Mouse (Mus musculus) gastrocnemius, adult 2 months (tissue): ENCODE data around the gene Alkbh1. TPM values are rescaled to one million over a fixed set of nuclear protein-coding genes. Genes with fewer than 3 reads are reported as not detected.
A peak's percentile ranks its signal among the peaks of the same experiment; 100 is the strongest.

ENCODE experiments used
- DNase-seq: peaks from one replicate; pipeline ENCODE4 v3.0.0; 2022
- H3K27ac ChIP-seq: fragments of 200-600 bp; 2 replicates; pipeline ENCODE4 v1.8.1; 2022; ENCODE audit warnings: mild to moderate bottlenecking
- H3K4me3 ChIP-seq: fragments of 200-600 bp; 2 replicates; pipeline ENCODE4 v1.8.1; 2022; ENCODE audit warnings: mild to moderate bottlenecking, moderate library complexity
- CTCF ChIP-seq: fragments of 200-600 bp; IDR thresholded peaks from 2 replicates; pipeline ENCODE4 v1.8.1; 2022; ENCODE audit warnings: antibody characterized with exemption, mild to moderate bottlenecking, moderate library complexity
- intact Hi-C: fragments of 180-260 bp; cut with DNase I; formaldehyde crosslinking; loops from one replicate; pipeline ENCODE4 v1.15.1; 2025
- total RNA-seq, 2 experiments: library from RNA; stranded (reverse); gene quantifications; 2 replicates each; pipeline ENCODE4 v1.2.3; 2021

The Alkbh1 gene
- total RNA-seq, 2 experiments from 2014 or later: 6.4 to 8.3 TPM

DNA sequence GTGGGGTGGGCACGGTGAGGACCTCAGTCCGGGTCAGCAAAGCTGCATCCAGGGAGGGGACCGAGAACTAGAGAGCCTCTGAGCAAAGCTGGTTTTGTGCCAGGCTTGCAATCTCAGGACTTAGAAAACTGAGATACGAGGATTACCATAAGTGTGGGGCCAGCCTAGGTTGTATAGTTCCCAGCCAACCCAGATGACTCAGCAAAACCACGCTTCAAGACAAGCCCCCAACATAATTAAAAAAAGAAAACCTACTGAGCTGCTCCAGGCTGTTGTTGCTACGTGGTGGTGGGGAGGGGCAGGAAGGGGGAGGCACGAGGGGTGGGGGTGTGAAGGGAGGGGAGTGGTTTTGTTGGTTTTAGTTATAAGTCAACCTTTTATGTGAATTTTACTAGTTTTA is 32.8 kb downstream of the Alkbh1 start:
- TF ChIP-seq CTCF: no peak
- intact Hi-C loops: no loop called here
- Histone ChIP-seq H3K27ac (no peak overlapping the region), H3K4me3 (no peak overlapping the region)
- DNase-seq: no peak

DNA sequence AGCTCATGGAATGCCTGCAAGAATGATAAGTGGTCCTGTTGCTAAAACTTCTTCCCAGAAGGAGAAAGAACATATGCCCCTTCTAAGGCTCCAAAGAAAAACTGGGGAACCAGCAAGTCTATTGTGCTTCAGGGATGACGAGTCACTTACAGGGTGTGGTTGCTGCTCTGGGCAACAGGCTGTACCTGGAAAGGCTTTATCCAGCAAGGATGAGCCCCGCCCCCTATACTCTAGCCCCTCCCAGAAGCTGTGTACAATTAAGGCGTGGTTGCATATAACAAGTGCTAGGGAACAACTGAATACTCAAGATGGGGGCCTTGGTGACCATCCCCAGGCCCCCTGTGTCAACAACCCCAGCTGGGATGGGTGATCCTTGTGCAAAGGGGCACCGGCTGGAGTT is 34.7 kb downstream of the Alkbh1 start:
- DNase-seq: no peak
- Histone ChIP-seq H3K4me3 (no peak overlapping the region), H3K27ac (no peak overlapping the region)
- intact Hi-C loops: no loop called here
- no peak for TF ChIP-seq CTCF

DNA sequence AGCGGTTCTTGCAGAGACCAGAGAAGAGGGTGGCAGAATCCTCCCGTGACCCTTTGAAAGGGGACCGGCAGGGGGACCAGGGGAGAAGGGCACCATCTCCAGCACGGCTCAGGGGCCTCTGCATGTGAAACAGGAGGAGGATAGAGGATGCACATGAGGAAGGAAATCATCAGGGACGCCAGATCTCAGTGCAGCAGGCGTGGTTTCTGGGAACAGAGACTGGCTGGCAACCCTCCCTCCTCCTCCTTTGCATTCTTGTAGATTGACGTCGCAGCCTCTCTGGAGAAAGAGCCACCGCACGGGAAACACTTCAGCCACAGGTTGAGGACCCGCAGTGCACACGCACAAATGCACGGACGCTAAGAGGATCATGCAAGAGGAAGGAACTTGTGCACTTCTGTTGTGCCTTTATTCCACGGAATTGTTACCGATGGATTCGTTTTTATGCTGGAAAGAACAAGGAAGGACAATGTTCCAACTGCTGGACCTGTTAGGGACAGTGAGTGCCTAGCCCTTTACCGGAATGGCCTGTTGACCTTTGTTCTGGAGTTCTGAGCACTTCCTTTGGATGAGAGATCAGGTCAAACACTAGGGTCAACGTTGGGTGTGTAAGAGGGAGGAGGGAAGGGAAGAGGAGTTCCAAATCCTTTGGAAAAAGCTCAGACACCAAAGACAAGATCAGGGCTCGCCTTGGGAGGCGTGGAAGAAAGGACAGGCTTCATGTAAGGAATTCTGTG is 35.8 kb downstream of the Alkbh1 start:
- intact Hi-C loops: no loop called here
- peak; percentile 51 for DNase-seq
- Histone ChIP-seq H3K4me3 (peak overlapping the region; percentile 60), H3K27ac (peak overlapping the region; percentile 78)
- TF ChIP-seq CTCF: no peak

DNA sequence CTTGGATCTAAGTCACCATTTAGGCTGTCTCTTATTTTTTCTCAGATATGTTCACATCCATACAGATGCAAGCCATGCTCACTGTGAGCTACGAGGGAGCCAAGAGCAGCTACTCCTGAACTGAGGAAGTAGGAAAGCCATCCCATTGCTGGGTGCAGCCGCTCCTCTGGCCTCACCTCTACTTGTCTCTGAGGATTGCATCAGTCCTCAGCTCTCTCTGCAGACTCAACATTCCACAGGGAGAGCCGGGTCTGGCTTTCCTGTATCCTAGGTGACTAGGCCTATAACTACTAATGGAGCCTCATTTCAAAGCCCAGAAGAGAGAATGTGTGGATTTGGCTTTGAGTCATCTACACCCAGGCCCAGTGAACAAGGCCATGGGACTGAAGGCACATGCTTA is 38.1 kb downstream of the Alkbh1 start:
- Histone ChIP-seq H3K4me3 (no peak overlapping the region), H3K27ac (no peak overlapping the region)
- no peak for DNase-seq
- TF ChIP-seq CTCF: no peak
- intact Hi-C loops: no loop called here

DNA sequence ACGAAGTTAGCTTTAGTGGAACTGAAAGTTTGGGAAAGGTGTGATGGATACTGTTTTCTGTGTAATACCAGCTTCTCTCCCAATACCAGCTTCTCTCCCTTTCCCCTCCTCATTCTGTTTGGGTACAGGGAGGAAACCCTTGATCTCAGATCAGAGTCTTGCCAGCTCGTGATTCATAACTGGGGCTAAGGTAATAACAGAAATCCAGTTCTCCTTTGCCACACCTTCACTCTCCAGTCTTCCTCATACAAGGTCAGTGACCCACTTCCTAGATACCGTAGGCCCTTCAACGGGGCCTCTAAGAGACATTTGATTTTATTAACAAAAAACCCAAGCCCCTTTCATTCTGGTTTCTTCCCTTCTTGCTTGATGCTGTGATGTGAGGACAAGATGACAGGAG is 38.7 kb downstream of the Alkbh1 start:
- Histone ChIP-seq H3K27ac (no peak overlapping the region), H3K4me3 (no peak overlapping the region)
- TF ChIP-seq CTCF: no peak
- intact Hi-C loops: no loop called here
- no peak for DNase-seq

DNA sequence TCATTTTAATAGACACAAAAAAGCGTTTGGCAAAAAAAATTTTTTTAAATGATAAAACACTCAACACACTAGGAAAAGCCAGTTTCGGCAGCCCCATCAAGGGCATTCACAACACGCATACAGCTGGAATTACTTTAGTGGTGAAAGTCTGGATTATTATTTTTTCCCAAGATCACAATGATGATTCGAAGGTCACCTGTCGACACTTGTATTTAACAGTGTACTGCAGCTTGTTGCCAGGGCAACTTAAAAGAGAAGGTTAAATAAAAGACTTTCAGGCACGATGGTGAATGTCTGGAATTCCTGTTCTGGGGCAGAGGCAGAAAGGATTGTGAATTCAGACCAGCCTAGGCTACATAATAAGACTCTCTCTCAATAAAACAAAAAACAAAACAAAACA is 41.9 kb downstream of the Alkbh1 start:
- no peak for DNase-seq
- TF ChIP-seq CTCF: no peak
- intact Hi-C loops: no loop called here

DNA sequence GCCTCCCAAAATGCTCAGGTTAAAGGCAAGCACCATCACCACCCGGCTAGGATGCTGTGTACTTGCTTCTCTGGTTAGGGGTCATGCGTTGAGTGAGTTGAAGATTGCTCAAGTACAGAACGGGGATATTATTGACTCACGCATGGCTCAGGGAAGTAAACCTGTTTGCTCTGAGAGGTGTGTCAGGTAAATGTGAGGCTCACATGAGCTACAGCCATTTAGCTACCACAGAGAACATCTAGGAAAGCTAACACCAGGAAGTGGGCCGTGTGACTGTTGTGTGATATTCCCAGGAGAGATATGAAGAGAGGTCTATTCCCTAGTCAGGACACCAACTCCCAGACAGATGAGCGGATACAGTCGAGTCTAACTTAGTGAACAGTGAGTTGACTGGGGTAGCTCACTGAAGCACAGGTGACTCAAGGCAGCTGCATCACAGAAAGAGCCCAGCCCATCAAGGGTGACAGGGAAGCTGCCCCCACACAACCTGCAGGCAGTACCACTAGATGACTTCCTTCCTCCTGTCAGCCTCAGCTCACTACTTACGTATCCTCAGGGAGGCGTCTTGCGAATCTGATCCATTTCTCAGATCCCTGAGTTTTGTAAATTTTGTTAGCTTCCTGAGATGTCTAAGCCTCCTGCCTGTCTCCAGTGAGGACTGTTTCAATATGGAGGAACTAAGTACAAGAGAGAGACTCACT is 44.5 kb downstream of the Alkbh1 start:
- no peak overlapping the region for H3K4me3 ChIP-seq
- no peak overlapping the region for H3K27ac ChIP-seq
- no peak for DNase-seq
- intact Hi-C loops: no loop called here
- no peak for TF ChIP-seq CTCF

More for the DNA sequence above, 41.9 kb downstream of the Alkbh1 start:
- H3K4me3 ChIP-seq: no peak overlapping the region
- H3K27ac ChIP-seq: no peak overlapping the region

DNA sequence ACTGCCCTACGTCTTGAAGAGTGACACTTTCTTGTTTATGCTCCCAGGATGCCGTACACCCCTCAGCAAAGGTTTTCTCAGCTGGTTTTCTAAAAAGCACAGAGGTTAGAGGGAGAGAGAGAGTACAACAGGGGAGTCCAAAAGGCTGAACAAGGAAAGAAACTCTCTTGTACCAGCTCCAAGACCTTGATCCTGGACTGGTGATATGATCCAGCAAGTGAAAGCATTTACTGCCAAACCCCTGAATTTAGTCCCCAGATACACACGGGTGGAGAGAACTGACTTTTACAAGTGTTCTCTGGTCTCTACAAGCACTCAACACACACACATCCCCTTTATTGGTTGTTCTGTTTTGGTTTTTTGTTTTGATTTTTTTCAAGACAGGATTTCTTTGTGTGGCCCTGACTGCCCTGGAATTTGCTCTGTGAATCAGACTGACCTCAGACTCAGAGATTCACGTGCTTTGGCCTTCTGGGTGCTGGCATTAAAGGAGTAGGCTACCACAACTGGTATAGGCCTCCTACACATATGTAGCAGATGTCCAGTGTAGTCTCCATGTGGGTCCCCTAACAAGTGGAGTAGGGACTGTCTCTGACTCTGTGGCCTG is 45.9 kb downstream of the Alkbh1 start:
- no peak for DNase-seq
- no peak for TF ChIP-seq CTCF
- H3K4me3 ChIP-seq: no peak overlapping the region
- intact Hi-C loops: no loop called here
- H3K27ac ChIP-seq: peak overlapping the region; percentile 49; the same call in 1 of the 2 replicates

DNA sequence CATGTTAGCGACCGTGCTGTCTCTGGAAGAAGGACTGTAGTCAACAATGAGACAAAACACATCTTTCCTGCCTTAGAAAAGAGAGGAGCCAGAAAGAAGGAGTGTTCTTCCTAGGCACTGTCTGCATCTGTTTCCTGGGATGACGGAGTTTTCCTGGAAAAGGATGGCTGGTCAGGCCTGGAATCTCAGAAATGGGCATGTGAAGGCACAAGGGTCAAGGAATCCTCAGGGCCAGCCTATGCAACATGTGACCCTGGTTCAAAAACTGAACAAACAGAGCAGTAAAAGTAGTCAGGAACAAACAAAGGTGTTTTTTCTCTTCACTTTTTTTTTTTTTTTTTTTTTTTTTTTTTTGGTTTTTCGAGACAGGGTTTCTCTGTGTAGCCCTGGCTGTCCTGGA is 46.7 kb downstream of the Alkbh1 start:
- intact Hi-C loops: no loop called here

DNA sequence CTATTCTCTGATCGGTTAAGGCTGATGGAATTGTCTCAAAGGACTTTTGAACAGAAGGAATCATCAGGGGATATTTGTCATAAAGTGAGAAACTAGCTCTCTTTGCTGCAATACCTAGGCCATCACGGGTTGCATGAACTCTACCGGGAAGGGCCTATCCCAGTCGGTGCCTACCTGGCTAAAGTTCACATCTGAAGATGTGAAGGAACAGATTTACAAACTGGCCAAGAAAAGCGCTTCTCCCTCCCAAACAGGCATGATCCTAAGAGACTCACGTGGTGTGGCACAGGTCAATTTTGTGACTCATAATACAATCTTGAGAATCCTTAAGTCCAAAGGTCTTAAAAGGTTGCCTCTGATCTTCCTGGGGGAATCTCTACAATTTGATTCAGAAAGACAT is 49.5 kb downstream of the Alkbh1 start:
- Histone ChIP-seq H3K4me3 (no peak overlapping the region), H3K27ac (no peak overlapping the region; the same call in 1 of the 2 replicates)
- no peak for TF ChIP-seq CTCF
- intact Hi-C loops: no loop called here
- no peak for DNase-seq

More for the DNA sequence above, 46.7 kb downstream of the Alkbh1 start:
- Histone ChIP-seq H3K4me3 (no peak overlapping the region), H3K27ac (no peak overlapping the region)
- no peak for TF ChIP-seq CTCF
- no peak for DNase-seq

DNA sequence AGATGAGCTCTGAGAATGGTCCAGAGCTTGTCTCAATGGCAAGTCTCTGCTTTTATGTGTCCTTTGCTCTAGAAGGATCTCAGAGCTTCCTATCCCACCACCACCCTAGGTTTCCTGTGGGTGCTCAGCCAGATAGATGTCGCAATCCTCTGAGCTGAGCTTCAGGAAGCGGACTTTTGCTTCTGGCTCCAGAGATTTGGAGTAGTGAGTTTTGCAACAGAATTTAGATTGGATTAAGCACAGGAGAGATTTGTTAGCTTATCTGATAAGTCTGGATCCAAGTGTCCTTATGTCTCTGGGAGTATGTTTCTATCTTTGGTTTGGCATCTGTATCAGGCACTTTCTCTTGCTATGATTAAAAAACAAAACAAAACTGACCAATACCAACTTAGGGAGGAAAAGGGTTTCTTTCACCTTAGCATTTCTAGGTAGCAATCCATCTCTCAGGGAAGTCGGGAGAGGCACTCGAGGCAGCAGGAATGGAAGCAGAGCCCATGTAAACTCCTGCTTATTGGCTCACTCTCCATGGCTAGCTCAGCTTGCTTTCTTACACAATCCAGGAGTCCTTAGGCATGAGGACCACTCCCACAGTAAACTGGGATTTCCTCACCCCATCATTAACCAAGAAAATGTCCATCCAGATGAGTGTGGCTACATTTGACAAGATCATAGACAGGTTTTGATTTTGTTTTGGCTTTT is 50.2 kb downstream of the Alkbh1 start:
- no peak overlapping the region for H3K4me3 ChIP-seq
- peak overlapping the region; percentile 53 for H3K27ac ChIP-seq
- TF ChIP-seq CTCF: no peak
- intact Hi-C loops: no loop called here
- DNase-seq: peak; percentile 61

DNA sequence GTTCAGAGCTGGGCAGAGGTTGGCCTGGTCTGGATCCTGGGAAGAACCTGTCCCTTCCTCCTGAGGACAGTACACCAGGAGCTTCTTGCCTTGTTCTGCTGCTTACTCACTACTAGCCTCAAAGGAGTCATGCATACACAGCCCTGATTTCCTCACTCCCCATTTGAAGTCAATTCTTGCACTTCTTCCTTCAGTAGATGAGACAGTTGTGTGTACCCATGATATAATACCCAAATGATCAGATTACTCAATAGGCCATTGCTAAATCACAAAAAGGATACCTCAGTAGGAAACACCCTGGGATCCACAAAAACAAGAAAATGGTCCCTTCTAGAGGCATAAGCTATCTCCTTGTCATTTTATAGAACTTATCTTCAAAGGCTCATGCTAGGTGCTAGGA is 52.5 kb downstream of the Alkbh1 start:
- no peak for TF ChIP-seq CTCF
- intact Hi-C loops: no loop called here

DNA sequence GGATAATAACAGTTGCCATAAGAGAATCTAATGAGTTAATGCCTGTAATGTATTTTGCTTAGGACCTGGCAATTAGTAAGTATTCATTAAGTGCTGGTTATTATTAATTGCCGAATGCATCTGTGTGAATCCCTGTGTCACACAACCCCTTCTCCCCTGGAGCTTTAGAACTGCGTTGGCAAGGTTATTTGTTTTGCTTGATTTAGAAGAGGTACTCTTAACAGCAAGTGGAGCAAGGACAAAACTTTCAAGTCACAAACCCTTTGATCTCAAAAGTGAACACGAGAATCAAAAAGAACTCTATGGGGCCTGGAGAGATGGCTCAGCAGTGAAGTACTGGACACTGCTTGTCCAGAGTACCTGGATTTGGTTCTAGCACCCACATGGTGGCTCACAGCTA is 54.6 kb downstream of the Alkbh1 start:
- Histone ChIP-seq H3K4me3 (peak overlapping the region; percentile 97), H3K27ac (peak overlapping the region; percentile 93)
- intact Hi-C loops: no loop called here
- no peak for TF ChIP-seq CTCF
- no peak for DNase-seq

More for the DNA sequence above, 52.5 kb downstream of the Alkbh1 start:
- H3K27ac ChIP-seq: no peak overlapping the region
- no peak for DNase-seq
- no peak overlapping the region for H3K4me3 ChIP-seq
